Mouse (Mus musculus) bone marrow, adult 2 months (tissue): Measurements from ENCODE around the gene Plekha5. TPM values are rescaled to one million over a fixed set of nuclear protein-coding genes. Genes with fewer than 3 reads are reported as not detected.

Source experiments
- H3K27ac ChIP-seq: fragments of 200-500 bp; 2 replicates; pipeline ENCODE4 v1.5.1; 2012; ENCODE audit warnings: low read depth, mild to moderate bottlenecking, control low read depth, inconsistent platforms, low read length; ENCODE audit not compliant: control insufficient read depth, poor library complexity, insufficient read depth
- H3K4me1 ChIP-seq: fragments of 200-500 bp; 2 replicates; pipeline ENCODE4 v1.6.1; 2011; ENCODE audit warnings: low read length; ENCODE audit not compliant: control insufficient read depth, insufficient read depth
- H3K4me3 ChIP-seq: fragments of 200-500 bp; replicated peaks from 2 replicates; pipeline ENCODE3; 2011; ENCODE audit warnings: mild to moderate bottlenecking, low read depth, low read length, control low read depth; ENCODE audit not compliant: control insufficient read depth
- CTCF ChIP-seq: fragments of 200-500 bp; IDR thresholded peaks from 2 replicates; pipeline ENCODE4 v1.5.1; 2011; ENCODE audit warnings: low read length, control low read depth; ENCODE audit not compliant: control insufficient read depth, insufficient read depth
- POLR2A ChIP-seq: fragments of 200-500 bp; IDR thresholded peaks from 2 replicates; pipeline ENCODE4 v1.6.1; 2011; ENCODE audit warnings: low read depth, mild to moderate bottlenecking, control low read depth, low read length, borderline replicate concordance; ENCODE audit not compliant: control insufficient read depth
- WGBS: fragments of 180-500 bp; shearing (Covaris S2); methylation state at CpG from one replicate; pipeline ENCODE4 v1.1.7; 2018; 5-methylcytosine and 5-hydroxymethylcytosine counted together
- polyA plus RNA-seq: library from polyadenylated mRNA; stranded (reverse); fragments of >200 nt; gene quantifications from 2 replicates; pipeline ENCODE4 v1.2.4, GENCODE M21; 2011; ENCODE audit warnings: low replicate concordance; ENCODE audit not compliant: missing spikeins, insufficient read depth, insufficient read length

The Plekha5 gene
- polyA plus RNA-seq, 1 experiment = 3.8 TPM

DNA sequence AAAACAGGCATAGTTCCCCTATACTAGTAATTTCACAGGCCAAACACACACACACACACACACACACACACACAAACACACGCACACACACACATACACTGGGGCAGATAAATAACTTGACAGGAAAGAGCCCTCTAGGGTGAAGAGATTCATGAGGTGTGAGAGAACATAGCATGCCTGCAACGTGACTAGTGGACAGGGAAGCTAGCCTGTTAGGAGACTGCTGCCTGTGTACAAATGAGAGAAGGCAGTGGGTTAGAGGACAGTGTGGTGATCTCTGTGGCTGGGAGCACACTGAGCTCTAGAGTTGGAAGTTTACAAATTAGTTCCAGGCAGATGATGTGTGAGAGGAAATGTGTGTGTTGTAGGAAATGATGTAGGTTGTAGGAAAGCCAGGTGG, 53.1 kb downstream of the Plekha5 start:
- no peak overlapping the region for H3K27ac ChIP-seq
- TF ChIP-seq POLR2A (no peak), CTCF (no peak)
- 66% methylated on average over 2 of the region's 2 CpGs for WGBS
- no peaks in the 10 kb centered on the region for H3K4me1 ChIP-seq
- no peak overlapping the region for H3K4me3 ChIP-seq

DNA sequence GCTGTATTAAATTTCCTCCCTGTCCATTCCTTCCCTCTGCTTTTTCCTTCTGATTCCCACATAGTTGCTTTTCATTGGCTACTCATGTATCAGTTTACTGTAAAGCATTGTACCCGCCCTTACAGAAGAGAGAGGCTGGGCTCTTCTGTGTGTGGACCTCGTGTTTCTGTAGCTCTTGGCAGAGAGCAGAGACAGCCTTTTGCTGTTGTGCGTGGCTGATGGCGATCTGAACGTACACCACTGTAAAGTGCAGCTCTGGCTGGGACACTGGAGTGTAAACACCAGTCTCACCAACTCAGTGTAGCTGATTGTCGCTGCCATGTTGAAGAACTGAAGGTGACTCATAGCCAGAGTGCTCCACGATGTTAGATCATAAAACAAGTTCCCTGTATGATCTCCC, 54.2 kb downstream of the Plekha5 start:
- 71% methylated on average over 7 of the region's 7 CpGs for WGBS
- no peak overlapping the region for H3K27ac ChIP-seq
- no peaks in the 10 kb centered on the region for H3K4me1 ChIP-seq
- no peak overlapping the region for H3K4me3 ChIP-seq
- TF ChIP-seq CTCF (no peak), POLR2A (no peak)

DNA sequence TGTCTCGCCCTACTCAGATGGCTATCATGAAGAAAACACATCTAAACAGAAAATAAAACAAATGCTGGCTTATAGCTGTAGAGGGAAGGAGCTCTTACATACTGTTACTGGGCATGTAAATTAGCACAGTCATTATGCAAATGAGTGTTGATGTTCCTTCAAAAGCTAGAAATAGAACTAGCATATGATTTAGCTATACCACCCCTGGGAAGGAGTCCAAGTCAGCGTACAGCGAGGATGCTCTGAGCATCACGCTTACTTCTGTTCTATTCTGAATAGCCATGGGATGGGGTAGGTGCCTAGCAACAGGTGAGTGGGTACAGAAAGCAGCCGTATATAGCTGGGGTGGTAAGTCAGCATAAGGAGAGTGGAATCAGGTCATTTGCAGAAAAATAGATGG, 55.1 kb downstream of the Plekha5 start:
- WGBS = 88% methylated on average over 5 of the region's 5 CpGs
- no peak overlapping the region for H3K27ac ChIP-seq
- TF ChIP-seq CTCF = no peak
- no peak for TF ChIP-seq POLR2A
- H3K4me3 ChIP-seq = no peak overlapping the region
- no peaks in the 10 kb centered on the region for H3K4me1 ChIP-seq

DNA sequence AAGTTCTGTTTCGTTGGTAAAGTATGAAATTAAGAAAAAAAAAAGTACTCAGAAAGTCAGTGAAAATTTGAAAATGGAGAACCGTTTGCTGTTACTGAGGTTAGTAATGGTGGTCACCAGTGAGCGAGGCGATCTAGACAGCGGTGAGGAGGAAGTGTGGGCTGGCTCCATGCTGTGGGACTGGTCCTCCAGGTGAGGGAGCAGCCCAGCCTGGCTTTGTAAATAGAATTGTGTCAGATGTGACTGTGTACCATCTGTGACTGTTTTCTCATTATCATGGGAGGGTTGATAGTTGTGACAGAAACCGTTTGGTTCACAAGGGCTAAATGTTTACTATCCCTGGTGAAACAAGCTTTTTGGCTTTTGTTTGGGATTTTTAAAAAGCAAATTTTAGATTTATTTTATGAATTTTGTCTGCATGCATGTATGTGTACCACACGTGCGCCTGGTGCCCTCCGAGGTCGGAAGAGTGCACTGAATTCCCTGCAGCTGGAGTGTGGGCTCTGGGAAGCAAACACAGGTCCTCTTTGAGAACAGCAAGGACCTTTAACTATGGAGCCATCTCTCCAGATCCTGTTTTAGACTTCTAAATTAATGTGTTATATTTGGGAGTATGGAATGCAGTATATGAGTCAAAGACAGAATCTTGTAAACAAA, 56.7 kb downstream of the Plekha5 start:
- H3K4me3 ChIP-seq = no peak overlapping the region
- WGBS = 80% methylated on average over 10 of the region's 10 CpGs
- H3K4me1 ChIP-seq = no peaks in the 10 kb centered on the region
- H3K27ac ChIP-seq = no peak overlapping the region
- TF ChIP-seq CTCF (no peak), POLR2A (no peak)

DNA sequence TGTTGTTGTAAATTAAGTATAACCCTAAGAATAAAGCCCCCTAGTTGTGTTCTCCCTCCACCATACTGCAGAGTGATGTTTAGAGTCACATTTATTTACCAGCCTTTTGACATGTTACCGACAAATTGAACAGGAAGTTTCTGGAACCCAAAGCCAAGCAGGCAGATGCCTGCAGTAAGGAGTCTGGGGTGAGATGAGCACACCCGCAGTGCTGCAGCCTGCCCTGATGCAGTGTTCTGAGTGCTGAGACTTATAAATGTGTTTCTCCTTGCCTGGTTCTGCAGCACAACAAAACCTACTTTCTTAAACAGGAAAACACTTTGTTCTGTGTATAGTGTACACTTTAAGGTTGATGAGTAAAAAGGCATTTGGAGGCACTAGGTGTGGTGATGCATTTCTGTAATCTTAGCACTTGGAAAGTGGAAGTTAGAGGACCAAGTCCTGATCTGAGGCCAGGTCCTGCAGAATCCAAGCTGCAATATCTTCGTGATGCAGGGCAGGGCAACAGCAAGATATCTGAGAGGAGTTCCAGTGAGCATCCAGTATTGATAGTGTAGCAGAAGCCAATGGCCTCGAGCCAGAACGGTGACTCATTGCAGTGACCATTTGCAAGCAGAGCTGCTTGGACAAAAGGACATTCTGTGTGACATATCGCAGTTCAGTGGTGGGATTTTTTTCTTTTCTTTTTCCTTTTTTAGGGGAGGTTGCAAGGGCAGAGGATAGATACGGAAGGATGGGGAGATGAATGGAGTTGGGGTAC, 58.0 kb downstream of the Plekha5 start:
- TF ChIP-seq POLR2A = no peak
- no peak for TF ChIP-seq CTCF
- Histone ChIP-seq H3K4me3 (no peak overlapping the region), H3K27ac (no peak overlapping the region), H3K4me1 (no peaks in the 10 kb centered on the region)
- 72% methylated on average over 7 of the region's 7 CpGs for WGBS

DNA sequence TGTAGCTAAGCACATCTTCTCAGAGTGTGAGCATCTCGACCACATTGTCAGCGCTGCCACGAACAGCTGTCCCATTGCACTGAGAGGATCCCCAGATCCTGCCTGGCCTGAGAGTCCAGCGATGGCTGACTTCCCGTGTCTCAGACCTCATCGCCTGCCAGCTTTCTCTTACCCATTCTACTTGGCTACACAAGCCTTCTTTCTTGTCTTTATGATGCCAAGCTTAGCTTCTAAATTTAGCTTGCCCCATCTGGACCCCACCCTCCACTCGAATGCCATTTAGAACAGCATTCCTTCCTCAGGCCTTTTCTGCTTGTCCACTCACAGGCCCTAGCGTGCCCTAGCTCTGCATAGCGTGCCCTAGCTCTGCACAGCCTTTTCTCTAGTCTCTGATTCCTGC, 60.3 kb downstream of the Plekha5 start:
- H3K4me3 ChIP-seq = no peak overlapping the region
- 84% methylated on average over 9 of the region's 9 CpGs for WGBS
- H3K27ac ChIP-seq = no peak overlapping the region
- no peak for TF ChIP-seq POLR2A
- no peak for TF ChIP-seq CTCF
- no peaks in the 10 kb centered on the region for H3K4me1 ChIP-seq

DNA sequence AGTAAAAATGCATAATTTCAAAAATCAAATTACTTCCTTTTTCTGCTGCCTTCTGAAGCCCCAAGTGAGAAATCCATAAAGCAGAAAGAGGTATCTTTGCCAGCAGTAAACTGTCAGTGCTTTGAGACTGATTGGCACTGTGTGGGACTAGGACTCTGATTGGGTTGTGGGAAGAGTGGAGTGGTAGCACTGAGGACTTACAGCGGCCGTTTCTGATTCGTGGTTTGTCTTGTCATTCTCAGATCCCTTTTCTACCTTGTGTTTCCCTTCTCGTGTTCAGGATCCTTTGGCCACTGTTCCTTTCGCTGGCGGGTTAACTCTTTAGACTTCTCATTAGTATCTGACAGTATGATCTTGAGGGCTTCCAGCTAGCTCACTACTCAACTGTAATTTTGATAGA, 61.8 kb downstream of the Plekha5 start:
- no peak overlapping the region for H3K4me3 ChIP-seq
- 48% methylated on average over 6 of the region's 6 CpGs for WGBS
- TF ChIP-seq CTCF (no peak), POLR2A (no peak)
- no peaks in the 10 kb centered on the region for H3K4me1 ChIP-seq
- no peak overlapping the region for H3K27ac ChIP-seq

DNA sequence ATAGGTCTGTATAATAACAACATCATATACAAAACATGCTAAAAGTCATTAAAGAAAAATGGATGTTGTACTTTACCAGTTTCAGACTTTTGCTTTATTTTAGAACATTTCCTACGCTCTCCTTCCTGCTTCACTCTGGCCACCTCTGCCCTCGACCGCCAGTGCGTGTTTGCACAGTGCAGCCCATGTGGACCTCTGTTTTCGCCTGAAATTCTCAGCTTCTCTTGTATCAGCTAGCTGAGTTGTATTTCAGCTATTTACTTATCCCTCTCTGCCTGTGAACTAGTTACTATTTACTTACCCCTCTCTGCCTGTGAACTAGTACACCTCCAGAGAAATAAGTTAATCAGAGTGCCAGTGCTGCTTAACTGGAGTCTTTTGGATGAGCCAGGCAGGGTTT, 62.8 kb downstream of the Plekha5 start:
- Histone ChIP-seq H3K4me3 (no peak overlapping the region), H3K4me1 (no peaks in the 10 kb centered on the region), H3K27ac (no peak overlapping the region)
- TF ChIP-seq POLR2A = no peak
- TF ChIP-seq CTCF = no peak
- whole genome bisulfite sequencing = 85% methylated on average over 5 of the region's 5 CpGs
